Mouse (Mus musculus): ENCODE results near the gene Zfp422.

DNA sequence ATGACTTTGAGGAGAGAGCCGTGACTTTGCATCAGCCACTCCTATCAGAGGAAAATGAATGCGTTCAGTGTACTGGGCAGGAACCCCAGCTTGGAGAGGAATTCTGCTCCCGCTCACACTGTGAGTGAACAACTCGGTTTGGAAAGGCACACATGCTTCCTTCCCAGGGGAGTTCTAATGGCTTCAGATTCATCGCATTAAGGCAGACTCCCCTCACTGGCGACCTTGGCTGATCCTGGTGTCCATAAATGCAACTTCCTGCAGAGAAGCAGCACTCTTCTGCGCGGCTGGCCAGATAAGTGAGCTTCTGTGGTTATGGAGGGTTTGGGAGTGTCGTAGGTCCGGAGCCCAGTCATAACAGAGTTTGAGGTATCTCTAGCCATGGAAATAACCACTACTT is 967 bp upstream of the Zfp422 start:
- TF ChIP-seq CTCF (conservative IDR thresholded peaks at IDR 0.05; ENCODE audit: low read length) (no peak), NANOG (IDR thresholded peaks at IDR 0.05; ENCODE audit: borderline replicate concordance, low read length) (no peak), POU5F1 (IDR thresholded peaks at IDR 0.05; ENCODE audit: borderline replicate concordance, low read length) (no peak)

Data from E14TG2a.4 (cell line).